Mouse (Mus musculus) lung, adult 2 months (tissue): ENCODE measurements around the gene Ppargc1a.

Experiments
- CTCF ChIP-seq: fragments of 200-500 bp; IDR thresholded peaks from 2 replicates; pipeline ENCODE4 v1.5.1; 2011; ENCODE audit warnings: mild to moderate bottlenecking, low read length, control low read depth; ENCODE audit not compliant: insufficient read depth
- POLR2A ChIP-seq: fragments of 200-500 bp; IDR thresholded peaks from 2 replicates; pipeline ENCODE4 v1.6.1; 2011; ENCODE audit warnings: low read depth, mild to moderate bottlenecking, control low read depth, low read length, borderline replicate concordance; ENCODE audit errors: extremely low read depth

GRCm38 (mm10) chr5:51595644-51596043 is 28.1 kb upstream of the Ppargc1a start:
- TF ChIP-seq POLR2A = no peak
- TF ChIP-seq CTCF = no peak
